Mouse (Mus musculus) midbrain, embryonic 10.5 days (tissue): ENCODE data around the gene Rps6kl1. TPM values are rescaled to one million over a fixed set of nuclear protein-coding genes. Genes with fewer than 3 reads are reported as not detected.

ENCODE experiments used
- DNase-seq: peaks from one replicate; pipeline ENCODE4 v3.0.0-alpha.2; 2017; ENCODE audit warnings: low spot score
- H3K27ac ChIP-seq: fragments of 300-500 bp; sonication (generic); replicated peaks from 2 replicates; pipeline ENCODE4 v1.5.1; 2016; ENCODE audit warnings: mild to moderate bottlenecking
- H3K27me3 ChIP-seq: fragments of 300-500 bp; sonication (generic); 2 replicates; pipeline ENCODE4 v1.6.1; 2016; ENCODE audit warnings: low read depth, mild to moderate bottlenecking; ENCODE audit not compliant: poor library complexity, severe bottlenecking
- H3K36me3 ChIP-seq: fragments of 300-500 bp; sonication (generic); 2 replicates; pipeline ENCODE4 v1.6.1; 2016; ENCODE audit warnings: mild to moderate bottlenecking, moderate library complexity
- H3K4me1 ChIP-seq: fragments of 300-500 bp; sonication (generic); 2 replicates; pipeline ENCODE4 v1.6.1; 2016
- H3K4me3 ChIP-seq: fragments of 300-500 bp; sonication (generic); 2 replicates; pipeline ENCODE4 v1.5.1; 2016; ENCODE audit warnings: mild to moderate bottlenecking, moderate library complexity
- H3K9me3 ChIP-seq: fragments of 300-500 bp; sonication (generic); replicated peaks from 2 replicates; pipeline ENCODE4 v1.6.1; 2016; ENCODE audit warnings: mild to moderate bottlenecking
- WGBS: fragments of 180-500 bp; shearing (Covaris S2); methylation state at CpG from one replicate; pipeline ENCODE4 v1.1.7; 2016; 5-methylcytosine and 5-hydroxymethylcytosine counted together
- polyA plus RNA-seq: library from polyadenylated mRNA; unstranded; fragments of >200 nt; fragmentation: Nextera tagmentation; extraction: Ambion mirVana; gene quantifications from 2 replicates; pipeline ENCODE4 v1.2.1, GENCODE M21; 2016

Rps6kl1 gene
- 1.7 and 2.6 TPM in 2 replicates for polyA plus RNA-seq

DNA sequence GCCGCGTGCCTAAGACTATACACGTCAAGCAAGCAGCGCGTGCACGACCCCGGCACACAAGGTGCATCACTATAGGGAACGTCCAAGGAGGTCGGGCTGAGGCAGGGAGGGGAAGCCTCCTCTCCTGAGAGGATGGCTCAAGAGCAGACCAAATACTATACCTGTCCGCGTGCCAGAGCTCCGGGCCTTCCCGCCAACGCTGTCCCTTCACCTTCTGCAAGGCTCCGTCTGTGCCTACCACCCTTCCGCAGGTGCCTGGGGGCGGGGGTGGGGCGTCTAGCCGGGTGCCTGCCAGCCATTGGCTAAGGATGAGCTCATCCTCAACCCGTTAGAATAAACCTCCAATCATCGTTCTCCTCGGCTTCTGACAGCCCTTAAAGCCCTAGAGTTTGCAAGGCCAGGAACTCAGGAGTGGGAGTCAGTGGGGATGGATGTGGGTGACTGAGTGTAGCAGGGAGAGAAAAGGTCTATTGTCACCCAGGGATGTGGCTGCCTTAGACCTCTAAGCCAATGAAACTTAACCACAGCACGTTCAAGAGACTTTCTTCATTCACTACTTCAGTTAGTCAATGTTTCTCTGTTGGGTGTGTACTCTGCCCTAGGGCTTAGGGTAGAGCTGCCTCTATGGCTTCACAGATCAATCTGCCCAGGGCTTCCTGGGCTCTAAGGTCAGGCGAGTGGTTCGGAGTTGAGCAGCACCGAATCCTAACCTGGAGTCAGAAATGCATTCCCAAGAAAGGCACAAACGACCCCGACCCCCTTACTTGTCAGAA, at the start of gene Rps6kl1:
Rps6kl1 (minus strand) TSS at position 263 of the 773 bp plus-strand sequence.
- Histone ChIP-seq H3K27me3 (peaks cover 45% of the 10 kb centered on the region), H3K27ac (peak within 1 kb of the TSS; percentile 57), H3K4me1 (peaks cover 22% of the 10 kb centered on the region), H3K36me3 (no peaks in the 10 kb centered on the region), H3K4me3 (peak within 1 kb of the TSS; percentile 51), H3K9me3 (no peaks in the 10 kb centered on the region)
- peak; percentile 47 for DNase-seq
- WGBS = 16% methylated on average over 28 of the region's 28 CpGs

DNA sequence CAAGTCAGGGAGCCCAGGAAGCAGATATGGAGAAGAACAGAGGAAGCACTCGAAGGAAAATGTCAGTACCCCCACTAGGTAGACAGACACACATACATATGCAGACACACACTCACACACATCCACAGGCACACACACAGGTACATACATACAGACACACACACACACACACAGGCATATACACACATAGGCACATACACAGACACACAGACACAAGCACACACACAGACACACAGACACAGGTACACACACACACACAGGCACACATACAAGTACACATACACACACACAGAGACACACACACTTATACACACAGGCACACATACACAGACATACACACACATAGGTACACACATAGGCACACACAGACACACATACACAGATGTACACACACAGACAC, 48.9 kb upstream of the Rps6kl1 start:
- Histone ChIP-seq H3K36me3 (no peaks in the 10 kb centered on the region), H3K4me3 (no peak overlapping the region), H3K4me1 (peaks cover 26% of the 10 kb centered on the region), H3K27ac (no peak overlapping the region), H3K9me3 (no peaks in the 10 kb centered on the region), H3K27me3 (peaks cover 37% of the 10 kb centered on the region)
- WGBS = 95% methylated on average over 1 of the region's 1 CpGs
- DNase-seq = no peak

DNA sequence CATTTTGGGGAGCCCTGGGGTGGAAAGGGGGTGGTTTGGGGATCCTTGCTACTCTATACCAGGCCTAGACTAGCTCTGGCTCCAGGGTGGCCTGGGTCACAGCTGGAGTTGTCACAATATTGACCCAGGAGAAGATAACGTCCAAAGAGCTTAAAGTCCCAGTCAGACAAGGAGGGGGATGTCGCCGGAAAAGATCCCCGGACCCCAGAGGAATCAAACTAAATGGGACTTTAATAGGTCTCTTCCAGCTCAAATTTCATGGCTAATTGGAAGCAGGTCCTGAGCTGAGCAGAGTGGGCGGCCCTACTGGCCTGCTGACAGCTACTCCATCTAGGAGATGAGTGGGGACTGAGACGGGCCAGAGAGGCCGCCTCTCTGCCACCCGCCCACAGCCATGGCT, 46.9 kb upstream of the Rps6kl1 start:
- Histone ChIP-seq H3K27me3 (peaks cover 46% of the 10 kb centered on the region), H3K36me3 (no peaks in the 10 kb centered on the region), H3K4me1 (peaks cover 27% of the 10 kb centered on the region), H3K4me3 (no peak overlapping the region), H3K9me3 (no peaks in the 10 kb centered on the region), H3K27ac (no peak overlapping the region)
- WGBS = 60% methylated on average over 8 of the region's 8 CpGs
- no peak for DNase-seq

DNA sequence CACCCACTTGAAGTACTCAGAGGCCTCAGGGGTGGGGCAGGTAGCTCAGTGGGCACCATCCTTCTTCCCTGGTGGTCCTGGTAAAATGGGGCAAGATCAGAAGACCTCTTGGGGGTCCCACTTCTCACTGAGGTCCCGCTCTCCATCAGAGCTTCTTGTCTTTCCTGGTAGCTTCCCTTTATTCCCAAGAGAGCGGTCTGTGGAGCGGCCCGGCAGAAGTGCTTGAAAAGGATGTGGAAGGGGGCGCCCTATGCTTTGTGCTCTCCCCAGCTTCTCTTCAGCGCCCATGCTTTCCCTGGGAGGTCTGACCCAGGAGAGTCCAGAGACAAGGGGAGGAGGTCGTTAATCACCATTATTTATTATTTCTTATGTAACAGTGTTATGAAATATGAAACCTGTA, 46.3 kb upstream of the Rps6kl1 start:
- DNase-seq = no peak
- Histone ChIP-seq H3K4me1 (peaks cover 33% of the 10 kb centered on the region), H3K36me3 (no peaks in the 10 kb centered on the region), H3K27me3 (peaks cover 41% of the 10 kb centered on the region), H3K4me3 (no peak overlapping the region), H3K27ac (no peak overlapping the region), H3K9me3 (no peaks in the 10 kb centered on the region)
- 77% methylated on average over 7 of the region's 7 CpGs for WGBS

DNA sequence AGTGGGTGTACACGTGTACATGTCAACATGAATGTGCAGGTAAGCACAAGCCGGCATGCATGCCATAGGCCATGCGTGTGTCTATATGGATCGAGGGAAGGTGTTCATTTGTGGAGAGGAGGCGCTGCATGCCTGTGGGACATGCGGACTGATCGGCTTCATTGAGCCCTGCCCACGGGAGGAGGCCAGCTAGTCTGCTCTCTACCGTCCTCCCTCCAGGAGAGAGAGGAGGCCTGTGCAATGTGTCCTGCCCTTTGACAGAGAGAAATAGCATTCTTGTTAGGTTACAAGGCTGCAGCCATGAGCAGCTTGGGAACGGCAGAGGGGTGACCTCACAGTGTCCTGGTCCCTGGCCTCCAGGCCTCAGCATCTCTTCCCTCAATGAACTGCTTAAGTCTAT, 45.1 kb upstream of the Rps6kl1 start:
- no peak overlapping the region for H3K27ac ChIP-seq
- peaks cover 31% of the 10 kb centered on the region for H3K27me3 ChIP-seq
- peaks cover 25% of the 10 kb centered on the region for H3K4me1 ChIP-seq
- WGBS = 95% methylated on average over 10 of the region's 10 CpGs
- H3K4me3 ChIP-seq = no peak overlapping the region
- DNase-seq = no peak
- H3K36me3 ChIP-seq = no peaks in the 10 kb centered on the region
- H3K9me3 ChIP-seq = no peaks in the 10 kb centered on the region

DNA sequence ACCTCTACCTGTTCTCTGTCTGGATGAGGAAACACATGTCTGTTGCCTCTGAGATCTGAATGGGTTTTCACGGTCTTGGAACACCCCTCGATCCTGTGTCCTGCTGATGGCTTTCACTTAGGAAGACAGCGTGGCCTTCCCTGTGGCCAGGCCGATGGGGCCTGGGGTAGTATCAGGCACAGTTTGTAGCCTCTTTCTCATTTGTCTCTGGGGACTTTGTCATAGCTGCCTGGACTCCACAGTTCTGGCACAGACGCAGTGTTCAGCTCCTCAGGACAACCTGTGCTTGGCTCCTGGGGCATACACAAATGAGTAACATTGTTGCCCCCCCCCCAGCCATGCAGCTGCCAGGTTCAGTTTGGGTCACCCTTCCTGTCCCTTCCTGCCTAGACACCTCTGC, 44.0 kb upstream of the Rps6kl1 start:
- Histone ChIP-seq H3K27me3 (peaks cover 25% of the 10 kb centered on the region), H3K36me3 (no peaks in the 10 kb centered on the region), H3K4me1 (peaks cover 15% of the 10 kb centered on the region), H3K9me3 (no peaks in the 10 kb centered on the region), H3K4me3 (no peak overlapping the region), H3K27ac (no peak overlapping the region)
- DNase-seq = no peak
- WGBS = 90% methylated on average over 5 of the region's 5 CpGs

DNA sequence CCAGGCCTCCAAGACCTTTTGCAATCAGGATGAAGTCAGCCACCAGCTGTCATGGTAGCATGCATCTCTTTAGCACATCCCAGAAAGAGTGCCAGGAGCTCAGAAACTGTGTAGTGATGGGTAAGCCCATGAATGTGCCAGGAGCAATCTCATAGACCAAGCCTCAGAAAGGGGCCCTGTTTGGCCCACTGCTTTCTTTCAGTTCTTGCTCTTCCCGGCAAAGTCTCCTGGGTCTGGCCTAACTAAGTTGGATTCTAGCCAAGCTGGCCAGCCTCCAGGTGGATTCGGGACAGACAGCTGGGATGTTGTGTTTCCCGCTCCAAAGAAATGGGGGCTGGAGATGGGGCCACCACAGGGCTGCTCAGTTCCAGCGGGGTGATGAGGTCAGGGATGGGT, 43.6 kb upstream of the Rps6kl1 start:
- WGBS = 89% methylated on average over 4 of the region's 4 CpGs
- peaks cover 15% of the 10 kb centered on the region for H3K4me1 ChIP-seq
- H3K9me3 ChIP-seq = no peaks in the 10 kb centered on the region
- H3K4me3 ChIP-seq = no peak overlapping the region
- H3K36me3 ChIP-seq = no peaks in the 10 kb centered on the region
- no peak for DNase-seq
- no peak overlapping the region for H3K27ac ChIP-seq
- H3K27me3 ChIP-seq = peaks cover 21% of the 10 kb centered on the region; the same call in 1 of the 2 replicates

DNA sequence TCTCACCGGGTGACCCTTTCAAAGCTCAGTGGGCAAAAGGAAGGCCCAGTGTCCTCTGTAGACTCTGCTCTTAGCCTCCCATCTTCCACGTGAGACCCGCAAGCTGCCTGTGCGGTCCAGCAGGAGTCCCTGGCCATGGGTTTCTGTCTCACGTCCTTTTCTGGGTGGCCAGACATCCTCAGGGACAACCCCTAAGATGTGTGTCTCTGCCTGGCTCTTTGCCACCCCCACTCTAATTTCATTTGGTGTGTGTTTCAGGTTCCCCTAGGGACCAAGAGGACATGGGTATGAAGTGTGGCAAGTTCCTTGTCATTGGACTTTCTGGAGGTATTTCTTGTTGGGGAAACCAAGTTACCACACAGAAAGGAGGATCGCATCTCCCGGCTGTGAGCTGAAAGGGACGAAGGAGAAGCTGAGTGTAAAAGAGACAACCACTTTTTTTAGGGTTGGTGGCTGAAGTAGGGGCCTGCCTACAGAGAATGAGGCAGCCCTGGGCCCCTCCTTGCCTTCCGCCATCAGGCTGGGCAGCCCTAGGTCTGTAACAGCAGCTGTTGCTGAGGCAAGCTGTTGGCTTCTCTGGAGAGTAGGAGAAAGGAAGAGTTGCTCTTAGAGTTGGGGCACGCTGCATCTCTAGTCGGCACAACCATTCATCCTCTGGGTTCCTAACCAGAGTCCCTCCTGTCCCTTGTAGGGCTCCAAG, 43.0 kb upstream of the Rps6kl1 start:
- peaks cover 15% of the 10 kb centered on the region for H3K4me1 ChIP-seq
- 87% methylated on average over 11 of the region's 11 CpGs for WGBS

DNA sequence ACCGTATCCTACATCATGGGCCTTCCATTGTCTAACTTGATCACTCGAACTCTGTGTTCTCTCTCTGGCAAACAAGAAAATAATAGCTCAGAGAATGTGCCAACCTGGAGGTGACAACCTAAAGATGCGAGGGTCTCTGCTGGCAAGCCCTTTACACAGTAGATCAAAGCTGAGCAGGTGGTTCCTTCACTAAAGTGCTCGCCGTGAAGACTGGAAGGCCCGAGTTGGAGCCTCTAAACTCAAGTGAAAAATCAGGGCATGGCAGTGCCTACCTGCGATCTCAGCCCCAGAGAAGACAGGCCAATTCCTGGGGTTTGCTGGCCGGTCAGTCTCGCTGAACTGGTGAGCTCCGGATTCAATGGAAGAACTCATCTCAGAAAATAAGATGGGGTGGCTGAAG, 42.1 kb upstream of the Rps6kl1 start:
- Histone ChIP-seq H3K9me3 (no peaks in the 10 kb centered on the region), H3K27ac (peak overlapping the region; percentile 64), H3K4me1 (peaks cover 14% of the 10 kb centered on the region), H3K27me3 (peaks cover 20% of the 10 kb centered on the region; the same call in 1 of the 2 replicates), H3K4me3 (no peak overlapping the region), H3K36me3 (no peaks in the 10 kb centered on the region)
- WGBS = 85% methylated on average over 10 of the region's 10 CpGs
- DNase-seq = no peak

More for the DNA sequence above, 43.0 kb upstream of the Rps6kl1 start:
- no peaks in the 10 kb centered on the region for H3K36me3 ChIP-seq
- no peaks in the 10 kb centered on the region for H3K9me3 ChIP-seq
- H3K4me3 ChIP-seq = no peak overlapping the region
- DNase-seq = no peak
- no peak overlapping the region for H3K27ac ChIP-seq
- peaks cover 20% of the 10 kb centered on the region; the same call in 1 of the 2 replicates for H3K27me3 ChIP-seq

DNA sequence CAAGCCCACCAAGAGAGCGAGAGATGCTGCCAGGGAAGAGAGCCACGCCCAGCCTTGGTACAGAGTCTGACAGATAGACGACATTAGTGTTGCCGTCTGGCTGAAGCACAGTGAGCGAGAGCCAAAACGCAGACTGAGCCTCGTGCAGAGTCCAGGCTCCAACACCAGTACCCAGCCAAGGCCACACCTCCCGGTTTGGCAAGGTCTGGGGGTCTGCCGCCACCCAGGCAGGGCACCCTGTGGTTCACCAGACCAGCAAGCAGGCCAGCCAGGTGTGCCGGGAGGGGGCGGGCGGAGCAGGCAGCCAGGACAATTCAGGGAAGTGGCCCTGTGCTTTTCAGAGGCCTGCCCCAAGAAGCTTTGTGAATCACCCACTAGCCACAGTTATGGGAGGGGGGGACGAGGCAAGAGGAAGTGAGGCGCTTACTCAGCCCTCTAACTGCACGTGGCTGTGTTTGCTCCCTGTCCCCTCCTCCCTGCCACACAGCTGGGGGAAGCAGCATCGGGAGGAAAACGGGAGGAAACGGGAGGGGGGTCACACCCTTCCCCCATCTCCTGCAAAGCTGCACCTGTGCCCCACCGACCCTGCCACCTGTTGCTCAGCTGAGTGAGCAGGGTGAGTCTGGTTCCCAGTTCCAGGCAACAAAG, 41.5 kb upstream of the Rps6kl1 start:
- Histone ChIP-seq H3K36me3 (no peaks in the 10 kb centered on the region), H3K4me3 (no peak overlapping the region), H3K27me3 (peaks cover 20% of the 10 kb centered on the region; the same call in 1 of the 2 replicates), H3K4me1 (peaks cover 10% of the 10 kb centered on the region), H3K27ac (peak overlapping the region; percentile 64), H3K9me3 (no peaks in the 10 kb centered on the region)
- DNase-seq = no peak
- 30% methylated on average over 19 of the region's 19 CpGs for WGBS

DNA sequence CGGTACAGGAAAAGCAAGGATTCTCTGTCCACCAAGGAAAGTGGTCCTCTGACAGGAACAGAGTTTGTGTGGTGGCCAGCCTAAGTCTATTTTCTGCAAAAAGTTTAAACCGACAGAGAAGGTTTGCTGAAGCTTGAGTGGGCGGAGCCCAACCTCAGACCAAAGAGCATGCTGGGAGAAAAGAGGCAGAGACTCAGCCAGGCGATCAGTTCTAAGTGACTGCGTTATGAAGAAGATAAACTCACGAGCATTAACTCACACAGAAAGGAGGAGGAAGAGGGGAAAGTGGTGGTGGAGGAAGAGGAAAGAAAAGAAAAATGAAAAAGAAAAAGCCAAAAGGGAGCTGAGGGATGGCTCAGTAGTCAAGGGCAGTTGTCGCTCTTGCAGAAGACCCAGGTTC, 39.2 kb upstream of the Rps6kl1 start:
- Histone ChIP-seq H3K9me3 (no peaks in the 10 kb centered on the region), H3K36me3 (no peaks in the 10 kb centered on the region), H3K27ac (no peak overlapping the region), H3K27me3 (peaks cover 14% of the 10 kb centered on the region; the same call in 1 of the 2 replicates), H3K4me3 (no peak overlapping the region), H3K4me1 (peaks cover 14% of the 10 kb centered on the region)
- WGBS = 85% methylated on average over 7 of the region's 7 CpGs
- DNase-seq = no peak

DNA sequence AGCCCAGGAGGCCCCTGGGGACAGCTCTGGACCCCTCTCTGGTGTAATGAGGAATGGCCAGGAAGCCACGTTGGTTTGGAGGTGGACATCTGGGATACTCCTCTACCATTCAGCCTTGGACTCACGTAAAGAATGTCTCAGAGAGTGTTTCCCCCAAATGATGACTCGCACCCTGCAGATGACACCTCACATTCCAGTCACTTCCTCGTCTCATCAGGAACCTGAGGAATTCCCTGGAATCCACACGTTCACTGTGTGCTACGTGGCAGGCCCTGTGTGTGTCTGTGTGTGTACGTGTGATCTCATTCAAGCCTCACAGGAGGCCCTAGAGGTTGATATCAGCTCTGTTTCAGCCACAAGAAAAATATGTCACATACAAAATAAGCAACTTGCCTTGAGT, 35.3 kb upstream of the Rps6kl1 start:
- 79% methylated on average over 7 of the region's 7 CpGs for WGBS
- peaks cover 22% of the 10 kb centered on the region for H3K4me1 ChIP-seq
- no peaks in the 10 kb centered on the region for H3K9me3 ChIP-seq
- H3K27ac ChIP-seq = no peak overlapping the region
- H3K27me3 ChIP-seq = peaks cover 26% of the 10 kb centered on the region
- H3K36me3 ChIP-seq = no peaks in the 10 kb centered on the region
- no peak for DNase-seq
- H3K4me3 ChIP-seq = no peak overlapping the region

DNA sequence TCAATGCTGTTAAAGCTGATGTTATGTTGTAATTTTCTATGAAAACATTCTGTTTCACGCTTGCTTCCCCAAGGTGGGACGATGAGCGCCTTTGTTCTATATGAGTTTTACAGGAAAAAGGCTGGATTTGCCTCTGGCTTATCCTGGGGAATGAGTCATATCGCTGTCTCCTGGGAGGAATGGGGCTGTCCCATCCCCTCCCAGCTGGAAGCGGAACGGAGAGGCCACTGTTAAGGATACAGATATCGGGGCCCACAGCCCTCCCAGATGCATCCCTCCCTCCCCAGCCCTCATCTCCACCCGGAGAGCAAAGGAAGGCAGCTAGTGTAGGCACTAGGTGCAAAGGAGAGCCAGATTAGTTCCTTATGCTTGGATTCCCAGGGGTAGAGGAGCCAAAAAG, 34.7 kb upstream of the Rps6kl1 start:
- WGBS = 66% methylated on average over 8 of the region's 8 CpGs
- Histone ChIP-seq H3K9me3 (no peaks in the 10 kb centered on the region), H3K27ac (no peak overlapping the region), H3K4me3 (no peak overlapping the region), H3K4me1 (peaks cover 26% of the 10 kb centered on the region), H3K36me3 (no peaks in the 10 kb centered on the region), H3K27me3 (peaks cover 32% of the 10 kb centered on the region)
- no peak for DNase-seq
